Mouse (Mus musculus): ENCODE measurements around the gene Gal3st2b.
"Not testable (repeated sequence)": the region's sequence is repeated elsewhere in the genome, so short reads cannot be mapped to it uniquely, and the experiment has no call there.

DNA sequence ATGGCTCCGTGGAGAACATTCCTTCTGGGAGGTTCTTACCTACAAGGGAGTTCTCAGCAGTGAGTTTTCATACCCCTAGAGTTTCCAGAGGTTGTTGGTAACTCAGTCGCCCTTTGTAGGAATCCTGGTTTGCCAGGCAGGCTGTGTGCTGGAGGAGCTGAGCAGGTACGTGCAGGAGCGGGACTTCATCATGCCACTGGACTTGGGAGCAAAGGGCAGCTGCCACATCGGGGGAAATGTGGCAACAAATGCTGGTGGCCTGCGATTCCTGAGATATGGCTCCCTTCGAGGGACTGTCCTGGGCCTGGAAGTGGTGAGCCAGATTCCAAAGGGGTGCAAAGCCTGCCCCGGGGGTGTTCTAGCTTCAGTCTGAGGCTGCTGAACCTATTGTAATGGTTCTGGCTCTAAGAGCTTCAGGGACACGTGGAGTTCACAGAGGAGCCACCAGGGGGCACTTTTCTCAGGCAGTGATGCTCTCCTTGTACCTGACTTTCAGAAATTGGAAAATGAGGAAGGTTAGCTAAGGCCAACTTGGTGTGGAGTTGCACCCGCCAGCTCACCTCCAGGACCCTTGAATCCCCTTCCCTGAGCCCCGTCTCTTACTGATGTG is 9.0 kb upstream of the Gal3st2b start:
- TF ChIP-seq CTCF (conservative IDR thresholded peaks at IDR 0.05; ENCODE audit: low read length); POU5F1 (IDR thresholded peaks at IDR 0.05; ENCODE audit: borderline replicate concordance, low read length); NANOG (IDR thresholded peaks at IDR 0.05; ENCODE audit: borderline replicate concordance, low read length): not testable (repeated sequence)
